Mouse (Mus musculus) spleen, postnatal 10 days (tissue): Measurements from ENCODE around the gene Dpp7.

ENCODE experiments used
- DNase-seq, 2 experiments: peaks; one replicate each; pipeline ENCODE4 v3.0.0; 2021 to 2022; ENCODE audit warnings: low spot score in 2 of 2

The Dpp7 gene

GRCm38 (mm10) chr2:25365091-25365761, 9.1 kb upstream of the Dpp7 start, which contains the start of gene Uap1l1:
Gene Uap1l1 (minus strand): TSS chr2:25365682.
- DNase-seq = peak in 1 of 2 experiments; percentile 69

- no peak for DNase-seq
Observed at GRCm38 (mm10) chr2:25364761-25365090, 8.6 kb upstream of the Dpp7 start.

GRCm38 (mm10) chr2:25364313-25364712, 8.2 kb upstream of the Dpp7 start:
- DNase-seq = no peak

GRCm38 (mm10) chr2:25363478-25364178, 7.5 kb upstream of the Dpp7 start:
- no peak for DNase-seq

GRCm38 (mm10) chr2:25359848-25360247, 3.7 kb upstream of the Dpp7 start:
- DNase-seq = no peak

GRCm38 (mm10) chr2:25355419-25356066, 616 bp downstream of the Dpp7 start:
- no peak for DNase-seq

GRCm38 (mm10) chr2:25354211-25354610, 1.9 kb downstream of the Dpp7 start:
- no peak for DNase-seq

GRCm38 (mm10) chr2:25350701-25351100, 5.5 kb downstream of the Dpp7 start:
- DNase-seq = no peak

- DNase-seq = no peak
Observed at GRCm38 (mm10) chr2:25349499-25349898, 6.7 kb downstream of the Dpp7 start.

- DNase-seq = no peak
Observed at GRCm38 (mm10) chr2:25348162-25348561, 8.0 kb downstream of the Dpp7 start.

GRCm38 (mm10) chr2:25338303-25338702, 17.9 kb downstream of the Dpp7 start:
- no peak for DNase-seq

- no peak for DNase-seq
Observed at GRCm38 (mm10) chr2:25333569-25333968, 22.6 kb downstream of the Dpp7 start.

- DNase-seq = peak; percentile 99 to 100
Observed at GRCm38 (mm10) chr2:25332286-25333160, 23.6 kb downstream of the Dpp7 start, which contains the start of gene Man1b1. Gene Man1b1 (plus strand): TSS chr2:25332338.

GRCm38 (mm10) chr2:25331470-25331869, 24.7 kb downstream of the Dpp7 start:
- DNase-seq = no peak

GRCm38 (mm10) chr2:25328440-25328839, 27.7 kb downstream of the Dpp7 start:
- peak in 1 of 2 experiments; percentile 46 for DNase-seq

- DNase-seq = no peak
Observed at GRCm38 (mm10) chr2:25326036-25326435, 30.1 kb downstream of the Dpp7 start.

GRCm38 (mm10) chr2:25320084-25320483, 36.1 kb downstream of the Dpp7 start:
- no peak for DNase-seq

GRCm38 (mm10) chr2:25318971-25319773, 37.0 kb downstream of the Dpp7 start, which contains the start of gene Grin1:
Gene Grin1 (minus strand): TSS chr2:25319187.
- peak; percentile 37 to 82 for DNase-seq

- DNase-seq = no peak
Observed at GRCm38 (mm10) chr2:25318119-25318966, 37.8 kb downstream of the Dpp7 start.

- no peak for DNase-seq
Observed at GRCm38 (mm10) chr2:25311491-25311891, 44.7 kb downstream of the Dpp7 start.
